Mouse (Mus musculus): ENCODE results near the gene Gm10663.

The Gm10663 gene

DNA sequence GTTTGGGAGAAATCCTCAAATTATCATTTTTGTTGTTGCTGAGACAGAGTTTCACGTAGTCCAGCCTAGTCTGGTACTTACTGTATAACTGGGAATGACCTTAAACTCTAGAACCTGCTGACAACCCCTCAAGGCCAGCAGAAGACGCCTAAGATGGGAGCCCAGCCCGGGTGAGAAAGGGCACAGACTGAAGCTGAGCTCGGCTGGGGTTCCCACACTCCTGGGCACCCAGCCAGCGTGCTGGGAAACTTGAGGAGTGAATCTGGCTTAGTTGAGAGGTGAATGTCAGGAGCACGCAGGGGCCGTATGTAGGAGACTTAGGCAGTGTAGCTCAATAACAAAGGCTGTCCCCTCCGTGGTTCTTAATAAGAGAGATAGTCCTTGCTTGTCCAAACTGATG lies 12.9 kb downstream of the Gm10663 start:
- DNase-seq (ENCODE audit: low spot score in 2 of 2), result no peak

DNA sequence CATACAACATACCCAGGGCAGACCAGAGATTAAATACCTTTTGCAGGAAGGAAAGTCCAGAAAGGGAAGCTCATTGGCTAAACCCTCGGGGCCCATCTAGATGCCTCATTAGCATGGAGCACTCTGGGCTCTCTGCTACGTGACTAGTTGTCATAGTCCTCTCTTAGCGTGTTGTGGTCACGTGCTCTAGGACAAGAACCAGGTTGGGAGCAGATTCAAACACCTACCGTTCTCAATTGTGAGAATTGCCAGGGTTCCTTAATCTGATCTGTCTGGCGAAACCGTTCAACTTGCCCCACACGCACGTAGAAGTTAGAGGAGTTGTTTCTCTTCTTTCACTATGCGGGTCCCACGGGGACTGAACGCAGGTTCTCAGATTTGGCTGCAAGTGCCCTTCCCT lies 13.3 kb downstream of the Gm10663 start:
- no peak for DNase-seq (ENCODE audit: low spot score in 2 of 2)

DNA sequence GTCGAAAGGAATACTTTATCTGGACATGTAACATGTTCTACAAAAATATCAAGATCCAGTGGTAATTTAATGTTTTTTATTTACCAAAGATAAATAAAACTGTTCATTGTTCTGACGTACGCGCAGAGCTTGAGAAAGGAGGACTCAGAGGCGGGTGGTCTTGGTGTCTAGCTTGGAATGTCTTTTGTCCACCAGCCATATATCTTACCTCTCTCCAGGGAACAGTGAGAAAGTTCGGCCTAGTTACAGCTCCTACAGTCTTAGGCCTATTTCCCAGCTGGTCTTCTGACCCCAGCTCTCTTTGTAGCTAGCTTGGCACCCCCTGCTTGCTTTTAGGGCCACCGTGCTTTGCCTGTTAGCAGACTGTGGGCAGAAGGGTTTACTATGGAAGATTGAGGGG lies 14.9 kb downstream of the Gm10663 start:
- no peak for DNase-seq (ENCODE audit: low spot score in 2 of 2)

DNA sequence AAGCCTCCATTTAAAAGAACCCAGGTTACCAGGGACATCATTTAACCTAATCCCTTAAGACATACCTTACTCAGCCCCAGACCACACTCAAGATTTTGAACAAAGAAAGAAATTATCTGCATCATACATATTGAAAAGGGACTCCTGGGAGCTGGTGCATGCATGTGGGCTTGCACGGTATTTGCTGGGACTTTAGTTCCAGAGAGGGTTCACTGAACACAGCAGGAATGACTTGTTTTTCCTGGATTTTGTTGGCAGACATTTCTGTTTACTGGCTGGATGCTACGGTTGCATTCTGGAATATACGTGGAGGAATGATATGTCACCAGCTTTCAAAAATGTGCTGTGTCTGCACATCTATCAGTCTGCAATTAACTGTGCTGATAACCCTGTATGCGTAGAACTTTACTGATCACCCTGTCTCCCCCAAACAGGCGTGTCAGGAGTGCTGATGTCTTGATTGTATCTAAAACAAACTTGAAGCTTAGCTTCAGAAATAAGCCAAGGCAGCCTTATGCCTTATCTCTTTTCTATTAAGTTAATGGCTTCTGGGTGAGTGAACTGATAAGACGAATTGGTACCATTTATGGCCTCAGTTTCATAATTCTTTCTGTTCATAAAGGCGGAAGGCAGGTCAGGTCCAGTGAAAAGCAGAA lies 23.1 kb downstream of the Gm10663 start:
- no peak for DNase-seq (ENCODE audit: low spot score in 2 of 2)

DNA sequence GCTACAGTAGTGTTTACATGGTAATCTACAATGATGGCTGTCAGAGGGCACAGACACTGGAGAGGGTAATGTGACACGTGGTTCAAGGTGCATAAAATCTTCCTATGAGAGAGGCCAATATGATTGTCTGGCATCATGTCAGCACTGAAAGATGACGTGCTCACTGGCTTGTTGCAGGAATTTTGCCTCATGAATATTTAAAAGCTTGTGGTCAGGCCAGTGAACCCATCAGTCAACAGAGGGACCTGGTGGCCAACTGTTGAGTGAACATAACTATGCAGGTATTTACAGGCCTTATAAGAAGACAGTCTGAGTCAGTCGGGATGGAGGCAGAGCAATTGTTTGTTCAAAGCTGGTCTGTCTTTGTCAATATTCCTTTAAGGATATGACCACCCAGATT lies 24.9 kb downstream of the Gm10663 start:
- DNase-seq (ENCODE audit: low spot score in 2 of 2), result no peak

DNA sequence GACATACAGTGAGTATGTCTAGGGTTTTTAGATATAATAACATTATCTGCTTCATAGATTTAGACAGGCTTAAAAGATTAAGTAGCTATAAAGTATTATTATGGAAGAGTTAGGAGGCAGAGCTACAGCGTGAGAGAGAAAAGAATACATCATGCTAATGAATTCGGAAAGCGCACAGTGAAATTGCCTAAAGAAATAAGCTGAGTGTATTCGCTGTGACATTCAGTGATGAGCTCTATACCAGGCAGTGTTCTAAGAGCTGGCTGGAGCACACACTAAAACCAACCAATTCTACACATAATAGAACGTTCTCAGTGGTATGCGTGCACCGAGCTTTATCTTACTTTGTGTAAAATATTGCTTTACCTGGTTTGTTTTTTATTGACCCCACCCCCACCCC lies 28.8 kb downstream of the Gm10663 start:
- DNase-seq (ENCODE audit: low spot score in 2 of 2), result no peak

DNA sequence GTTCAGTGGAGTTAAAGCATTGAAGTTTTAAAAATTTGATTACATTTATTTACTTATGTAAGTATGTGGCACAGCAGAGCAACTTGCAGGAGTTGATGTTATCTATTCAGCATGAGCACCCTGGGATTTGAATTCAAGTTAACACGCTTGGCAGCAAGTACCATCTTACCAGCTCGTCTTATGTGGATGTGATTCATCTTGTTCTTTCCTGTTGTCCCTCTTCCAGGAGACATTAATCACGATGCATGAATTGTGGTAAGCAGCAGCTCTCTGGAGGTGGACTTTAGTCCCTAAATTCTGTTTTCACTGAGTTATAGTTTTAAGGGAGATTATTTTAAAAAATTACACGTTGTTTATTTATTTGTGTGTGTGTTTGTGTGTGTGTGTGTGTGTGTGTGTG lies 29.2 kb downstream of the Gm10663 start:
- DNase-seq (ENCODE audit: low spot score in 2 of 2), result no peak

DNA sequence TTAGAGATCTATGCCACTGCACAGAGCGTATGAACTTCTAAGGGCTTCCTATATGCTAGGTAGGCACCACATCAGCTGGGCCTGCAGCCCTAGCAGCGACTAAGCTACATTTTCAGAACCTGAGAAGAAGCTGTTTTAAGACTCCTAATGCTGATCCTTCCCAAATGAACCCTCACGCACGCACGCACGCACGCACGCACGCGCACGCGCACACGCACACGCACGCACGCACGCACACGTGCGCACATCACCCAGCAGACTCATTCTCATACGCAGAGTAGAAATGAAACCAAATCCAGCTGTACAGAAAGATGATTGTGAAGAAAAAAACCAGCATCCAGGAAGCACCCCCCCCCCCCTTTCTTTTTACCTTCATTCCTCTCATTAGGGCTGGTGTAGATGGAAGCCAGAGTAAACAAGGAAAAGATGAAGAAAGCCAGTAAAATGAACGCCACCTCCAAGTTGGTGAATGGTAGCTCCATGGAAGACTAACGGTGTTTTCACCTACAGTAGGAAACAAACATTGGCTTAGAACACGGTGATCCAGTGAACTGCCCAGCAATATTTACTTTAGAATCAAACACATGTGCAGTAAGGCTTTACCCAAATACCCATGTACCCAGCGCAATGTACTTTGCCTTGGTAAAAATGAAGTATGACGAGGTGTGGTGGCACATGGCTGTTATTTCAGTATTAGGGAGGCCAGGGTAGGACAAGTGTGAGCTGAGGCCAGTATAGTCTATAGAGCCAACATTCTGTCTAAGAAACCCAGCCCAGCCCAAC lies 33.3 kb downstream of the Gm10663 start:
- DNase-seq (ENCODE audit: low spot score in 2 of 2), result no peak

DNA sequence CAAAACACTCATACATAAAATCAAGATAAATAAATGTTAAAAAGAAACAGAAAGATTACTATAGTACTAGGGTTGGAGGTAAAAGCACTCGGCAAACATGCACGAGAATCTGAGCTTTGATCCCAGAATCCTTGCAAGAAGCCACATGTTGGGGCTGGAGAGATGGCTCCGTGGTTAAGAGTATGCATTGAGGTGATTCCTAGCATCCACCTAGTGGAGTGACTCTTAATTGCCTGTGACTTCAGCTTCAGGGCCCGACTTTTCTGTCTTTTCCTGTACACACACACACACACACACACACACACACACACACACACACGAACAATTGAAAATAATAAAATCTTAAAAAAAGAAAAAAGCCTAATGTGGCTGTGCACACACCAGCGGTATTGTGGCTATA lies 34.1 kb downstream of the Gm10663 start:
- no peak for DNase-seq (ENCODE audit: low spot score in 2 of 2)

DNA sequence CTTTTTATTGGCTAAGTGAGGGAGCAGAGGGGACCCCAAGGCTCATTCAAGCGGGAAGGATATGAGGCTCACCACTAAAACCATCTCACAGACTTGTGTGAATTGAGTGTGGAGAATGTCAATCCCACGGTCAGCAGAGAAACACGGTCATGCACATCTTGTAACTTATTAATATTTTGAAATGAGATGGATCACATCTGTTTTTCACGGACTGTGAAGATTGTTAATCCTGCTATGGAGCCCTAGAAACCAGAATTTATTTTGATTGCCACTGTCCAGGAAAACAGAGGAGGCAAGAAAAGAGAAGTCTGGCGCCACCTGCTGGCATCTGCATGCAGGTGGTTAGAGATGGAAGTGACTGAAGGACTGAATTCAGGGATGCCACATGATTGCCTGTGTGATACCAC lies 35.5 kb downstream of the Gm10663 start:
- peak in 1 of 2 experiments; percentile 5 for DNase-seq (ENCODE audit: low spot score in 2 of 2)

DNA sequence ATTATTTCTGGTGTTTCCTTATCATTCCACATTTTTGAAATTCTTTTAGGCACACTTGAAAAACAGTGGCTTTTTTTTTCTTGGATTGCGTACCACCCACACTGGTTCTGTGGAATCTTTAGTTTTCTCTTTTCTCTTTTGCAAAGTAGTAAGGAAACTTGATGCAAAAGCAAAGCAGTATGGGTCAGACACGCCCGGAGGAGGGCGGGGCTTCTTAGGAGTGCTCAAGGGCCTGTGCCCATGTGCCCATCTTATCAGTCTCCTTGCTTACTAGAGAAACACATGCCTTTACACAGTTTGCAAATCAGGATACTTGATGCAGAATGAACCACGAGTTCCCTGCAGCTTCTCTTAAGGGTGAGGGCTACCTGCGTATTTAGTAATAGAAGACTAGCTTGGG lies 37.3 kb downstream of the Gm10663 start:
- no peak for DNase-seq (ENCODE audit: low spot score in 2 of 2)

DNA sequence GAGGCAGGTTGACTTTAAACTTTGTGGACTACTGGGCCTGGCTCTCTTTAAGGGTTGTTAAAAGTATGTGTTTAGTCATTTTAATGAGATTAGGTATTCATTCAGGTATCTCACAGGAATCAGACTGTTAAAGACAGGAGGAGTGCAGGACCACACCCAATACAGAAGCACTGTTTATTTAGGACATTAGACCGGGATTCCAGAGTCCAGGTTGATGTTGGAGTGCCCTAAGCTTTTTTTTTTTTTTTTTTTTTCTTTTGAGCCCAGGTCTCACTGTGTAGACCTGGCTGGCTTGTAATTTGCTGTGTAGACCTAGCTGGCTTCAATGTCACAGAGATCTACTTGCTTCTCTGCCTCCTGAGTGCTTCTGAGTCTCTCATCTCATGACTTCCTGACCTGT lies 51.2 kb downstream of the Gm10663 start:
- DNase-seq (ENCODE audit: low spot score in 2 of 2), result no peak

DNA sequence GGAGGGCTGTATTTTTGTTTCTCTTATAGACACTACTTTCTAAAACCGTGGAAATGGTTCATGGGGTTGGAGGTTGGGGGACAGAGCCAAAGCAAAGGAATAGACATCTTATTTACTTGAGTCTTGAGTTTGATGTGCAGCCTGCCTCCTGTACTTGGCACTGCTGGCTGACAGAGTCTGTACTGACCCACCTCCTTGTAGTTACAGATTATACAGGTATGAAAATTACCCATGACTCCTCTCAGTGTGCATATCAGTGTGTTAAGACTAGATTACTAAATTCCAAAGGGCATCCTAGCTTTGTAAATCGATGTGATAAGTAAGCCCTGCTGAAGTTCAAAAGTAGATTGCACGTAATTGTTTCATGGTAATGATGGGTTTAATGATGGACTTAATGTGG lies 51.6 kb downstream of the Gm10663 start:
- DNase-seq (ENCODE audit: low spot score in 2 of 2), result no peak

Measured in natural killer cell, adult 2 months (primary cell).